Mouse (Mus musculus): ENCODE data around the gene Wif1.

Gene Wif1

GRCm38 (mm10) chr10:121033826-121034568 lies at the start of gene Wif1:
Wif1 (plus strand) TSS chr10:121033960.
- in situ Hi-C loops (cut with MboI; ENCODE audit: unreplicated experiment in 2 of 2), result loop anchor here in 1 of 2 experiments (10.0 to 25.0 kb wide), 2 partner anchors 99 to 772 kb away; no protein-coding TSS in a partner anchor

GRCm38 (mm10) chr10:121002135-121002534 lies 31.6 kb upstream of the Wif1 start:
- in situ Hi-C loops (cut with MboI; ENCODE audit: unreplicated experiment in 2 of 2), result no loop called here

GRCm38 (mm10) chr10:121011496-121011895 lies 22.3 kb upstream of the Wif1 start:
- in situ Hi-C loops (cut with MboI; ENCODE audit: unreplicated experiment in 2 of 2), result no loop called here

DNA sequence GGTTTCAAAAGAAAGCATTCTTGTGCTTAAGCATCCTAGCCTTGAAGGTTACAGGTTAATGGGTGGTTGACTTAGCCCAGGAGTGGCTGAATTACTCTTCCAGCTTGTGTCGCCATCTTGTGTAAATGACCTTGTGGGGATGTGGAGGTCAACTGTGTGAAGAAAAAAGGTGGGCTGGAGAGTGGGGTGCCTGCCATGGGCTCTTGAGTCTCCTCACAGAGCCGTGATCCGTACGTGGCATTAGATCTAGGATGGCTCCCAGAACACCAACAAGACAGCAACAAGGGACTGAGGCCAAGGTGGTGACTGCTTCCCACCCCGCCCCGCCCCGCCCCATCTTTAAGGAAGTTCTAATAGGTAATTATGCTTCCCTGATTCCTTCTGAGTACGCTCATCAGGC lies 17.5 kb upstream of the Wif1 start:
- in situ Hi-C loops (cut with MboI; ENCODE audit: unreplicated experiment in 2 of 2), result no loop called here

- in situ Hi-C loops (cut with MboI; ENCODE audit: unreplicated experiment in 2 of 2), result no loop called here
These were observed 16.9 kb upstream of the Wif1 start for GRCm38 (mm10) chr10:121016711-121017503.

DNA sequence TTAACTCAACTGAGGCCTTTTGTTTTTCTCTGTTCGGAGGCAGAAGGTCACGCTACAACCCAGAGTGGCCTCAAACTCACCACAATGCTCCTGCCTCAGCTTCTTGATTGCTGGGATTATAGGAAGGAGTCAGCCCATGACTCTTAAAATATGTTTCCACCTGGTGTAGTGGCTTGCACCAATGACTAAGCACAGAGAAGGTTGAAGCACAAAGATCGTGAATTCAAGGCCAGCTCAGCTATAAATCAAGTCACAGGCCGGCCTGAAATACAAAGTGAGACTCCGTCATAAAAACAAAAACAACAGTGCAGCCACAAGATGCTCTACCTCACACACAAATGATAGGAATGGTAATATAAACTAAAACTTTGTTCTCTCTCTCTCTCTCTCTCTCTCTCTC lies 10.8 kb upstream of the Wif1 start:
- in situ Hi-C loops (cut with MboI; ENCODE audit: unreplicated experiment in 2 of 2), result no loop called here

- in situ Hi-C loops (cut with MboI; ENCODE audit: unreplicated experiment in 2 of 2), result loop anchor here in 1 of 2 experiments (10.0 to 25.0 kb wide), 2 partner anchors 97 to 770 kb away; no protein-coding TSS in a partner anchor
These were observed 2.0 kb upstream of the Wif1 start for GRCm38 (mm10) chr10:121031802-121032201.

DNA sequence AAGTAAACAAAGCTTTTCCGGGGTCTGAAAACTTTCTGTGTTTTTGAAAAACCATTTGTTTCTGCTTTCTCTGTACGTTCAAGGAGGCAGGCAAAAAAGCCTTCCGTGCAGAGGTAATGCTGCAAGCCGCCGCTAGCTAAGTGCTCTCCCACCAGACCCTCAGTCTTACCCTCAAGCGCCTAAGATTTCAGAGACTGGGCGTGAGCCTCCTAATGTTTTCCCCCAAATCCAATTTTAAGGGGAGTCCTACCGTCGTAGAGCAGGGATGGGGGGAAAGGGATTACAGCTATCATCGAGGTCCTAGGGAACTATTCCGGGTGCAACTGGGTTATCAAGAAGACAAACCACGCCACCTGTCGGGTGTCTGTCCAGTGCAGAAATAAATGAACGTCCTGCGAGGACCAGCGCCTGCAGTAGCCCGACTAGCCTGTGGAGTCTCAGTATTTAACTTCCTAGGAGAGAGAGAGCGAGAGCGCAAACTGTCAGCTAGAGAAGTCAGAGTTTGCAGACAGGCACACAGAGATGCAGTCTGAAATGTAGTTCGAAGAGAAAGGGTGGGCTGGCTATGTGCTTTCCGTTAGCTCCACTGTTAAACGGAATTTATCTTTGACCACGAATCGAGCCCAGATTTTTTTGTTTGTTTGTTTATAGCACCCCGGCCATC lies 500 bp upstream of the Wif1 start:
- in situ Hi-C loops (cut with MboI; ENCODE audit: unreplicated experiment in 2 of 2), result loop anchor here in 1 of 2 experiments (10.0 to 25.0 kb wide), 2 partner anchors 98 to 771 kb away; no protein-coding TSS in a partner anchor

- in situ Hi-C loops (cut with MboI; ENCODE audit: unreplicated experiment in 2 of 2), result loop anchor here in 1 of 2 experiments (10.0 to 25.0 kb wide), 2 partner anchors 100 to 772 kb away; no protein-coding TSS in a partner anchor
These were observed 798 bp downstream of the Wif1 start for GRCm38 (mm10) chr10:121034569-121034947.

DNA sequence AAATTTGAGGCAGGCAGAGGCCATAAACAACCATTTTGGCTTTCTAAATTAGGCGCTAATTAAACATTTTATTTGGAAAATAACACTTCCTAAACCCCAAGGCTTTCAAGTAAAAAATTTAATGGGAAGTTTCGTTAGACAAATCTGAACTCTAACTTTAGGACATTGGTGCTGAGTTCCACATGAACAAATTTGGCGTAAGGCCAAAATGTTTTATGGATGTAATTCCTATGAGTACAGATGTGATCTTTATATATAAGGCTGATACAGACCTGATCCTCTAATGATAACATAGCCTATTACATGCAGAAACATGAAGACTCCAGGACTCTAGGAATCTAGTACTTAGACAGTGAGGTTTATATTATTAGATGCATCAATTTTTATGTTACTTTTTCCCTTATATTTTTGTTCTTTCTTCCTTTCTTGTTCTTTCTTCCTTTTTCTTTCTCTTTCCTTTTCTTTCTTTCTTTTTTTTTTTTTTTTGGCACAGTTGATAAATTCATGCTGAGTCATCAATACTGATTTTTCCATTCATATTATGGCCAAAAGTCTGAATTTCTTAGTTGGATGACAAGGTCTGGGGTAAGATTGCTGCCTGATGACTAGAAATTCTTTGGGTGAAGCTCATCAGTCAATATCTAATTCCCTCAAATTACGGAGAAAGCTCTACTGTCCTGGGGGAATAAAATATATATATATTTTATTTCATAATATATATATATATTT lies 5.0 kb downstream of the Wif1 start:
- in situ Hi-C loops (cut with MboI; ENCODE audit: unreplicated experiment in 2 of 2), result loop anchor here (5.0 to 25.0 kb wide), 4 partner anchors 104 to 781 kb away; no protein-coding TSS in a partner anchor

DNA sequence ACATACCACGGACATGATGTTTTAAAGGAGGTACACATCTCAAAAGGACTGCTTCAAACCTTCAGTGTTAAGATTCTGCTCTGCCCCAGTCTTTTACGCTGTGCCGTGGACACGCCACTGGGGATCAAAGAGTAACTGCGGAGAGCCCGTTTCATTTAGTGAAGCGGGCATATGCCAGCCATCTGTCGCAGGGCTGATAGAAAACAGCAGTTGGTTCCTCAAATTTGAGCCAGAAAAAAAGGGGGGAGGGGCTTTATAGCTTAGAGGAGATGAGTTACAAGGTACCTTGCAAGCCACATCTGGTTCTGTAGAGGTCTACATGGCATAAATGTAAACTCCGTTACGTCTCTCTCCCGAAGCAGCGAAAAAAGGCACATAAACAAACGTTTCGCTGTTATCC lies 7.2 kb downstream of the Wif1 start:
- in situ Hi-C loops (cut with MboI; ENCODE audit: unreplicated experiment in 2 of 2), result loop anchor here in 1 of 2 experiments (25.0 kb wide), 1 partner anchor 779 kb away; no protein-coding TSS in a partner anchor

DNA sequence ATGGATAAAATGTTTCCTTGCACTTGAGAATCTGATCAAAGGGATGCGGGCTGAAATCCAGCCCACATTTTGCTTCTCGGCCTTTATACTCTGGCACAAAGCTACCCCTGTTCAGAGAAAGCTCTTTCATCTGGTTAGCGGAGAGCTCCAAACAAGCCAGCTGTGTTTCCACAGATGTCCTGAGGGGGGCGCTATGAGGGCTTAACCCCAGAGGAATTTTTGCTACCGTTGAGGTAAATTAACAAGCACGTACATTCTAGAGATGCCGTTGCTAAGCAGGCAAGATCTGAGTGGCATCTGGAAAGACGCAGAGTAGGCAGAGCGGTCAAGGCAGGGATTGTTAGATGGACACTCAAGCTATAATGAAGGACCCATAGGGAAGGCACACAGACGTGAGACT lies 13.7 kb downstream of the Wif1 start:
- in situ Hi-C loops (cut with MboI; ENCODE audit: unreplicated experiment in 2 of 2), result loop anchor here in 1 of 2 experiments (25.0 kb wide), 1 partner anchor 785 kb away; no protein-coding TSS in a partner anchor

- in situ Hi-C loops (cut with MboI; ENCODE audit: unreplicated experiment in 2 of 2), result no loop called here
These were observed 18.3 kb downstream of the Wif1 start for GRCm38 (mm10) chr10:121052076-121052475.

DNA sequence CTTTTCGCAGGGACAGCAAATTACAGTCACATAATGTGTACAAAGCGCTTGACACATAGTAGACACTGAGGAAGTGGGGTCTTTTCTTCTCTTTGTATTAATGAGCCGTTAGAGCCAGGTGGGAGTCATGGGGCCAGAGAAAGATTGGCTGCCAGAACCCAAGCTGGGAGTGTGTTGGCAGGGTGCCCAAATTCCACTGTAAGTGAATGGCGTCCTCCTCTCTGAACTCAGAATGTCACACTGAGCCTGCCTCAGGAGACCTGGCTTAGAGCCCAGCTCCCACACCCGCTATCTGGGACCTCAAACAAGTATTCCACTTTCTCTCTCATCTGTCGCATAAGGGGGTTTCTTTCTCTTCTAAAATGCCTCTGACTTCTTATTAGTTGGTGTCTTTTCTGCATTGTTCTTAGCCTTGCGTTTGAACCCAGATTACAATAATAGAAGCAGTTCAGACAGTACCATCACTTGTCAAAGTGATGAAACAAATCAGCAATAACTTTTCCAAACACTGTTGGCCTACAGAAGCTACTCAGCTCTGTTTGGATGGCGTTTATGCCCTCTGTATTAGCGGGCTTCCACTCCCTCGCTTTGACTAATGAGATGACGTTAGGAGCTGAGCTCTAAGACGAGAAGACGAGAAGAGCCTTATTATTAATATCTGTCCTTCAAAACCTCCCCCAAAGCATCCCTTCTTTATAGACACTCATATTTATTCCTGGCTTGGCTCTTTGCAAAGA lies 21.9 kb downstream of the Wif1 start:
- in situ Hi-C loops (cut with MboI; ENCODE audit: unreplicated experiment in 2 of 2), result no loop called here

DNA sequence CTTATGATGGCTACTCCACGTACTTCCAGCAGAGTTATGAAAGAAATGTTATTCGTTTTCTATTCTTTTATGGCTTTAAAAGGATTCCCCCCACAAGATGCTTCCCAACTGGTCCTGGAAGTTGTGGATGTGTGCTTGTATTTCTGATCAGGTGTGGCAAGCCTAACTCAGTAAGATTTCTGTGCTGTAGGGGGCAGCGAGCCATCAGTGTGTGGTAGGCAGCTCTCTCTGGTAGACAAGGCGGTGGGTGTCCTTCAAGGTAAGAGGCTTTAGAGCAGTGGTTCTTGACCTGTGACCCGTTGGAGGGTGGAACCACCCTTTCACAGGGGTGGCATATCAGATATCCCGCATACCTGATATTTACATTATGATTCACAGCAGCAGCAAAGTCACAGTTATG lies 23.1 kb downstream of the Wif1 start:
- in situ Hi-C loops (cut with MboI; ENCODE audit: unreplicated experiment in 2 of 2), result no loop called here

DNA sequence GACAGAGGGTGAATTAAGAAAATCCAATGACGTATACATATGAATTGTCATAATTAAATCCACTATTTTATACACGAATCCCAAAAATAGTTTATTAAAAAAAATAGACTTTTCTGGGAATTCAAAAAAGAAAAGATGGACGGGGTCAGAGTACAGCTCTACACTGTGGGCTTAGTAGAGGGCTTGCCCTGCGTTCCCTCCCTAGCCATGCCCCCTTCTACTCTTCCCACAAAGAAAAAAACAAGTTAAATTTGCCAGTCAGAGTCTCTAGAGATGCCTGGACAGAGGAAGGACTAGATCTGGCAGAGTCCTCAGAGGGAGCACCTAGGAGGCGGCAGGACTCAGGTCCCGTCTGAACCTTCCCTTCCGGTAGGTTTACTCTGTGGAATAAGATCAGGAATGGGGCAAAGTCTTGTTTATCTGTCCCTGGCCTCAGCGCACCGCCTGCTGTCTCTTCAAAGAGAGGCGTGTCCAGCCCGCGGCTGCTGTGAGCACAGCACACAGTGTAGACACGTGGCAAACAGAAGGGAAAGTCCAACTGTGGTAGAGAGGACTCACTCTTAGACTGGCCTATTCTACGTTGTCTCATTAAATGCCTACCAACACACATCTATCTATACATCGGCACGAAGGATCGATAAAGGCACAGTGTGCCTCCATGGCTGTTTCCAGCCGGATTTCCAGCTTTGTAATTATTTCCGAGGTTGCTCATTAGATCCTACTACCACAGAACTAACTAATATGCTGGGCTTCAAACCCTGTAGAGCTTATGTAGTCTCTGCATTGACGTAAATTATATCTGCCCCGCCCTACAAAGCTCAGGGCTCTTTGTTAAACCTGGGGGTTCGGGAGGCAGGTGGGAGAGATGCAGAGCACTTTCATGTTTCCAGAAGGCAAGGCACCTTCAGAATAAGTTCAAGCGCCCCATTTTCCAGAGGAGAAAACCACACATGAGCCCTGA lies 25.6 kb downstream of the Wif1 start:
- in situ Hi-C loops (cut with MboI; ENCODE audit: unreplicated experiment in 2 of 2), result no loop called here

DNA sequence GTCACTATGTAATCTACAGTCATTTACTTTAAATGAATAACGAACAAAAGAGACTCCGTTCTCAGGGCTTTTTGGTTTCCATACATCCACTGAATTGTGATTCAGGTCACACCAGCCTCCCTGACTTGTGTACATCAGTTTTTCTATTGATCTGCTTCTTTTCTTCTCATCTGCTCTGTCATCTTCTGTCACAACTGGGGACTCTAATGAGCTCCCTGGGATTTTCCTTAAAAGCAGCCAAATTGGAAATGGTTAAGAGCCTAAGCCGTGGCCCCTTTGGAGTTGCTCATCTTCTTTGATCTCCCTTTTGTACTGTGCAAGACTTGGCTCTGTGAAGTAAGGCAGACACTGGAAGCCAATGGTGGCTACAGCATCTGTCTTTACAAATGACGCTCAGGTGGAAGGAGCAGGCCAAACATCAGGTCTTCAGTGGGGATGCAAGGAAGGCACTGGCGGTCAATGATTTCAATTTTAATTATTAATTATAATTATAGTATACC lies 27.6 kb downstream of the Wif1 start:
- in situ Hi-C loops (cut with MboI; ENCODE audit: unreplicated experiment in 2 of 2), result no loop called here

DNA sequence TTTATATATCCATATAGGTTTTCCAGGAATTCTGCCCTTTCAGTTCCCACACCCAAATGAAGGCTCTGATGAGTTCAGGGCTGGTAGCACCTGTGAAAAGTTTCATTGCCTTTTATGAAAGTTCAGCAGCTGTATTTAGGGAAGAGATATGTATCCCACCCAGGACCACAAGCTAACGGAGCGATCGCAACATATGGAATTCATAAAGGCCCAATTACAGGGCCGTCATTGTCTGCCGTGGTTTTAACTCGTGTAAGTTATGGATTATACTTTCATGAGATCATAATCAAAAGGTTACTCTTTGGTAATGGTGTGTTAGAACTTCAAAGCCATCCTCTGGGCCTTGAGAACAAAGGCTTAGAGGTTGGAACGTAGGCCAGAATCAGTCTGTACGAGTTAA lies 28.9 kb downstream of the Wif1 start:
- in situ Hi-C loops (cut with MboI; ENCODE audit: unreplicated experiment in 2 of 2), result no loop called here
